In the genomic region with DNA sequence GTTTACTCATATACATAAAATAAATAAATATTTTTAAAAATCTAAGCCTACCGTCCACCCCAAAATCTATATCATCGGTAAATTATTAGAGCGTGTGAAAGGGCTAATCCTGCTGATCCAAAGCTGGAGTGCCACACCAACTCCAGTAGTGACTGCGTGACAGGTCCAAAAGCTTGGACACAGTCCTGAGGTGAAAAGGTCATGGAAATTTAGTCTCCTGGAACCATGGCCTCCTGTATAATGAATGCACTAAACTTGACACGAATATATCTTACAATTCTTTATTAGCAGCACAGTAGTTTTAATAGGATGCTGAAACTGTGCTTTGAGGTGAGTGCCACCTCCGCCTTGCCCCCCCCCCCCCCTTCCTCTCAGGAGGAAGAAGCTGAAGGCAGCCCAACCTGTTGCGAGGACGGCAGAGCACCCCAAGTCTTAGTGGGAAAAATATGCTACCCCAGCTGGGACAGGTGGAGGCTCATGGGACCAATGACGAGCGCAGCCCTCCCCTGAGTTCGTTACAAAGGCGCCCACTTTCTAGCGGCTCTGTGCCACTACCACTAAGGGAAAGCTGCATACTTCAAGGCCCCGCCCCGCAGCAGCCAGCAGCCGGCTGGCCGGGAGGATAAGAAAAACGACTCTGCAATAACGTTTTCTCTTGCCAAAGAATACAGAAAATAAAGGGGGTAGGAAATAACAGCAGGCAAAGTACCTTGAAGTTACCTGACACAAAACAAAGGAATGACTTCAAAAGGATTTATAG, we compare ENCODE assay signal across 8 mouse cellular contexts. TPM values are rescaled to one million over a fixed set of nuclear protein-coding genes. Genes with fewer than 3 reads are reported as not detected.
A peak's percentile ranks its signal among the peaks of the same experiment; 100 is the strongest.
DNase-seq lines count a peak whose midpoint lies in the region; ATAC-seq and TF ChIP-seq lines count a peak whose summit lies in the region.

No protein-coding gene starts in this region.

- H3K4me1 ChIP-seq in heart, embryonic 13.5 days = peaks cover 13% of the 10 kb centered on the region
- H3K4me1 ChIP-seq in forebrain, embryonic 11.5 days (replicated peaks; ENCODE audit: control insufficient read depth, insufficient read depth, low read length) = no peaks in the 10 kb centered on the region; the same call in 1 of the 2 replicates
- H3K4me1 ChIP-seq in kidney, adult 2 months (ENCODE audit: control insufficient read depth, insufficient read depth, low read length) = peaks cover 2% of the 10 kb centered on the region; the same call in 1 of the 2 replicates
- 0 out of 2 replicates have a peak, but pooled peaks cover 7% of the 10 kb centered on the region for H3K4me1 ChIP-seq in lung, embryonic 15.5 days

- H3K4me3 ChIP-seq in heart, embryonic 13.5 days = peak overlapping the region; percentile 46
- H3K4me3 ChIP-seq in forebrain, embryonic 11.5 days (ENCODE audit: low read depth, low read length) = no peak overlapping the region
- H3K4me3 ChIP-seq in kidney, adult 2 months (ENCODE audit: insufficient read depth, low read depth, low read length) = peak overlapping the region; percentile 30; the same call in 1 of the 2 replicates
- peak overlapping the region; percentile 23; the same call in 1 of the 2 replicates for H3K4me3 ChIP-seq in lung, embryonic 15.5 days

- H3K27ac ChIP-seq in heart, embryonic 13.5 days (replicated peaks) = no peak overlapping the region
- H3K27ac ChIP-seq in forebrain, embryonic 11.5 days (ENCODE audit: low read depth, low read length) = no peak overlapping the region
- no peak overlapping the region for H3K27ac ChIP-seq in kidney, adult 2 months (ENCODE audit: insufficient read depth, low read depth, low read length)
- H3K27ac ChIP-seq in lung, embryonic 15.5 days = 0 out of 2 replicates have a peak overlapping the region, but pooled peaks have one; percentile 10

- TF ChIP-seq POLR2A in kidney, adult 2 months (IDR thresholded peaks at IDR 0.05; ENCODE audit: low read depth, low read length) = no peak

- no peaks in the 10 kb centered on the region for H3K36me3 ChIP-seq in heart, embryonic 13.5 days
- H3K36me3 ChIP-seq in forebrain, embryonic 11.5 days (ENCODE audit: control insufficient read depth, insufficient read depth, low read length) = no peaks in the 10 kb centered on the region
- no peaks in the 10 kb centered on the region for H3K36me3 ChIP-seq in kidney, adult 2 months (ENCODE audit: control insufficient read depth, insufficient read depth, low read length)
- H3K36me3 ChIP-seq in lung, embryonic 15.5 days = no peaks in the 10 kb centered on the region

- H3K9me3 ChIP-seq in heart, embryonic 13.5 days = no peaks in the 10 kb centered on the region
- no peaks in the 10 kb centered on the region for H3K9me3 ChIP-seq in forebrain, embryonic 11.5 days (ENCODE audit: control insufficient read depth, low read length)
- H3K9me3 ChIP-seq in lung, embryonic 15.5 days = no peaks in the 10 kb centered on the region

- 21% methylated on average over 19 of the region's 19 CpGs for WGBS in heart, embryonic 13.5 days
- 21% methylated on average over 19 of the region's 19 CpGs for WGBS in forebrain, embryonic 11.5 days
- WGBS in kidney, adult 2 months = 18% methylated on average over 19 of the region's 19 CpGs
- WGBS in lung, embryonic 15.5 days = 15% methylated on average over 19 of the region's 19 CpGs

- ATAC-seq in heart, embryonic 13.5 days (ENCODE audit: extremely low read depth, insufficient number of reproducible peaks, low FRiP score, low TSS enrichment) = no peak
- peak; percentile 84 for ATAC-seq in forebrain, embryonic 11.5 days (replicated peaks; ENCODE audit: low FRiP score)
- peak; percentile 59; the same call in 1 of the 2 replicates for ATAC-seq in lung, embryonic 15.5 days (ENCODE audit: borderline replicate concordance, extremely low read depth, low FRiP score, low TSS enrichment)

- no peaks in the 10 kb centered on the region; the same call in 1 of the 2 replicates for H3K27me3 ChIP-seq in heart, embryonic 13.5 days (replicated peaks)
- H3K27me3 ChIP-seq in forebrain, embryonic 11.5 days (ENCODE audit: control insufficient read depth, insufficient read depth, low read length) = no peaks in the 10 kb centered on the region
- no peaks in the 10 kb centered on the region for H3K27me3 ChIP-seq in kidney, adult 2 months (replicated peaks; ENCODE audit: control insufficient read depth, insufficient read depth, low read length)
- no peaks in the 10 kb centered on the region for H3K27me3 ChIP-seq in lung, embryonic 15.5 days

- peak overlapping the region; percentile 68 for H3K4me2 ChIP-seq in heart, embryonic 13.5 days
- peak overlapping the region; percentile 39; the same call in 1 of the 2 replicates for H3K4me2 ChIP-seq in forebrain, embryonic 11.5 days (ENCODE audit: low read depth, low read length, severe bottlenecking)
- H3K4me2 ChIP-seq in lung, embryonic 15.5 days = peak overlapping the region; percentile 53

- intact Hi-C loops in left cerebral cortex, postnatal 14 days (cut with DNase I) = no loop called here

- no peak for TF ChIP-seq CTCF in kidney, adult 2 months (conservative IDR thresholded peaks at IDR 0.05; ENCODE audit: insufficient read depth, insufficient read length, low read depth, low read length)

- no peak for DNase-seq in heart, adult 8-10 months (ENCODE audit: low spot score)
- peak; percentile 60 for DNase-seq in forebrain, embryonic 11.5 days (ENCODE audit: low spot score)
- DNase-seq in kidney, adult 2 months = peak; percentile 51
- peak; percentile 19 to 33 for DNase-seq in spleen, postnatal 14 days (ENCODE audit: low spot score in 2 of 2)
- no peak for DNase-seq in left cerebral cortex, postnatal 14 days (ENCODE audit: low spot score in 2 of 2)
- no peak for DNase-seq in T-cell, adult 2 months (ENCODE audit: low spot score)

- peak overlapping the region; percentile 62 for H3K9ac ChIP-seq in heart, embryonic 13.5 days
- H3K9ac ChIP-seq in forebrain, embryonic 11.5 days (ENCODE audit: low read length) = peak overlapping the region; percentile 20; the same call in 1 of the 2 replicates
- no peak overlapping the region for H3K9ac ChIP-seq in lung, embryonic 15.5 days

RNA-seq across cellular contexts. Expression of gene Acnat1, which starts 4.6 kb away (rescaled TPM):
- polyA plus RNA-seq in heart, embryonic 13.5 days (2015; fragmentation: Nextera tagmentation; extraction: Ambion mirVana) = not detected in 2 replicates
- total RNA-seq in heart, adult 8-10 months (2022) = not detected
- polyA plus RNA-seq in forebrain, embryonic 11.5 days (2014; fragmentation: Nextera tagmentation; extraction: Ambion mirVana) = not detected in 2 replicates
- 41.7 and 46.9 TPM in 2 replicates for polyA plus RNA-seq in kidney, adult 2 months (2012; rRNA removed)
- 0.44 TPM in 1 of 2 replicates, not detected in the other for polyA plus RNA-seq in lung, embryonic 15.5 days (2015; fragmentation: Nextera tagmentation; extraction: Ambion mirVana)
- total RNA-seq in left cerebral cortex, postnatal 14 days (2021) = 1 to 10 TPM; 1.1 to 1.3 TPM

RNA-seq across cellular contexts. Expression of gene Baat, which starts 28.1 kb away (rescaled TPM):
- polyA plus RNA-seq in heart, embryonic 13.5 days (2015; fragmentation: Nextera tagmentation; extraction: Ambion mirVana) = 0.08 TPM in 2 replicates
- total RNA-seq in heart, adult 8-10 months (2022) = under 1 TPM in 1 of 4 experiments, not detected in 3; 0.35 TPM
- polyA plus RNA-seq in forebrain, embryonic 11.5 days (2014; fragmentation: Nextera tagmentation; extraction: Ambion mirVana) = 0.21 and 0.35 TPM in 2 replicates
- 4.4 and 5.7 TPM in 2 replicates for polyA plus RNA-seq in kidney, adult 2 months (2012; rRNA removed)
- polyA plus RNA-seq in lung, embryonic 15.5 days (2015; fragmentation: Nextera tagmentation; extraction: Ambion mirVana) = not detected in 2 replicates
- under 1 TPM in 1 of 2 experiments, not detected in 1; 0.27 TPM for total RNA-seq in left cerebral cortex, postnatal 14 days (2021)

RNA-seq across cellular contexts. Expression of gene Mrpl50, which starts 42.6 kb away (rescaled TPM):
- polyA plus RNA-seq in heart, embryonic 13.5 days (2015; fragmentation: Nextera tagmentation; extraction: Ambion mirVana) = 57.7 and 63.0 TPM in 2 replicates
- 10 to 100 TPM; 48.8 to 56.4 (median 55.6) TPM for total RNA-seq in heart, adult 8-10 months (2022)
- polyA plus RNA-seq in forebrain, embryonic 11.5 days (2014; fragmentation: Nextera tagmentation; extraction: Ambion mirVana) = 91.2 and 96.8 TPM in 2 replicates
- polyA plus RNA-seq in kidney, adult 2 months (2012; rRNA removed) = 14.7 and 21.2 TPM in 2 replicates
- polyA plus RNA-seq in lung, embryonic 15.5 days (2015; fragmentation: Nextera tagmentation; extraction: Ambion mirVana) = 69.2 and 69.3 TPM in 2 replicates
- 10 to 100 TPM; 28.3 to 31.0 TPM for total RNA-seq in left cerebral cortex, postnatal 14 days (2021)

RNA-seq across cellular contexts. Expression of gene Zfp189, which starts 42.7 kb away (rescaled TPM):
- 5.9 and 6.0 TPM in 2 replicates for polyA plus RNA-seq in heart, embryonic 13.5 days (2015; fragmentation: Nextera tagmentation; extraction: Ambion mirVana)
- 1 to 10 TPM; 5.9 to 6.3 (median 6.1) TPM for total RNA-seq in heart, adult 8-10 months (2022)
- 13.2 and 14.5 TPM in 2 replicates for polyA plus RNA-seq in forebrain, embryonic 11.5 days (2014; fragmentation: Nextera tagmentation; extraction: Ambion mirVana)
- polyA plus RNA-seq in kidney, adult 2 months (2012; rRNA removed) = 2.0 and 2.5 TPM in 2 replicates
- 9.0 and 9.8 TPM in 2 replicates for polyA plus RNA-seq in lung, embryonic 15.5 days (2015; fragmentation: Nextera tagmentation; extraction: Ambion mirVana)
- total RNA-seq in left cerebral cortex, postnatal 14 days (2021) = 10 to 100 TPM in 1 of 2 experiments, 1 to 10 TPM in 1; 8.4 to 17.0 TPM

Comparison
In these comparisons a context has a peak if more than half of its experiments do, and no peak if none do; other contexts are left out.
1. DNase-seq: peak in forebrain, embryonic 11.5 days (single experiment), kidney, adult 2 months (single experiment) and spleen, postnatal 14 days (2 of 2); none in heart, adult 8-10 months (single experiment), left cerebral cortex, postnatal 14 days (0 of 2) and T-cell, adult 2 months (single experiment).
2. RNA of gene Acnat1, which starts 4.6 kb away (polyA plus RNA-seq): 41.7 to 46.9 TPM in kidney, adult 2 months; not detected in forebrain, embryonic 11.5 days, 0.44 TPM in lung, embryonic 15.5 days and not detected in heart, embryonic 13.5 days; every median in the first group is over 10 times any median in the second.
3. Peak in every context shown above with its lines, with median percentiles within 50 percentile points of each other: H3K4me2 ChIP-seq.